Comparison of ENCODE assay signal across 14 mouse cellular contexts in genomic region chr6:145445380-145445779, GRCm38 (mm10).
DNase-seq lines count a peak whose midpoint lies in the region; ATAC-seq and TF ChIP-seq lines count a peak whose summit lies in the region.
"Had no signal": no experiment of that assay in that cellular context is flagged by ENCODE, and none has a peak within 500 bp of the region (broad histone marks: within the 10 kb centered on the region; RNA-seq: fewer than 3 reads in every experiment).

No protein-coding gene starts in this region.

- H3K4me2 ChIP-seq in forebrain, embryonic 14.5 days (ENCODE audit: low read length) = no peak overlapping the region
- no peak overlapping the region for H3K4me2 ChIP-seq in forebrain, embryonic 15.5 days (replicated peaks)
- no peak overlapping the region for H3K4me2 ChIP-seq in heart, postnatal 0 days (ENCODE audit: low read depth, low read length)
- no peak overlapping the region for H3K4me2 ChIP-seq in lung, embryonic 14.5 days
- H3K4me2 ChIP-seq in stomach, embryonic 15.5 days = no peak overlapping the region
- H3K4me2 ChIP-seq: forebrain, embryonic 13.5 days had no signal

- H3K36me3 ChIP-seq in forebrain, embryonic 14.5 days (ENCODE audit: control insufficient read depth, insufficient read depth, low read length) = no peaks in the 10 kb centered on the region
- no peaks in the 10 kb centered on the region for H3K36me3 ChIP-seq in forebrain, embryonic 15.5 days
- no peaks in the 10 kb centered on the region for H3K36me3 ChIP-seq in heart, postnatal 0 days (replicated peaks; ENCODE audit: control insufficient read depth, insufficient read depth, low read length)
- H3K36me3 ChIP-seq in lung, embryonic 14.5 days (ENCODE audit: insufficient read depth) = no peaks in the 10 kb centered on the region
- no peaks in the 10 kb centered on the region for H3K36me3 ChIP-seq in stomach, embryonic 15.5 days

- 81% methylated on average over 4 of the region's 4 CpGs for WGBS in forebrain, embryonic 14.5 days
- 64% methylated on average over 4 of the region's 4 CpGs for WGBS in forebrain, embryonic 15.5 days
- WGBS in heart, postnatal 0 days = 65% methylated on average over 4 of the region's 4 CpGs
- WGBS in lung, embryonic 14.5 days = 58% methylated on average over 4 of the region's 4 CpGs
- WGBS in stomach, embryonic 15.5 days = 46% methylated on average over 4 of the region's 4 CpGs

- no peaks in the 10 kb centered on the region for H3K4me1 ChIP-seq in forebrain, embryonic 14.5 days (ENCODE audit: control insufficient read depth, insufficient read depth, low read length)
- peaks cover 11% of the 10 kb centered on the region for H3K4me1 ChIP-seq in forebrain, embryonic 15.5 days
- peaks cover 7% of the 10 kb centered on the region for H3K4me1 ChIP-seq in heart, postnatal 0 days (ENCODE audit: control insufficient read depth, insufficient read depth)
- H3K4me1 ChIP-seq in lung, embryonic 14.5 days (ENCODE audit: insufficient read depth) = peaks cover 5% of the 10 kb centered on the region; the same call in 1 of the 2 replicates
- peaks cover 6% of the 10 kb centered on the region for H3K4me1 ChIP-seq in stomach, embryonic 15.5 days
- H3K4me1 ChIP-seq: forebrain, embryonic 13.5 days had no signal

- no peaks in the 10 kb centered on the region for H3K9me3 ChIP-seq in forebrain, embryonic 14.5 days (replicated peaks; ENCODE audit: control insufficient read depth, low read length)
- H3K9me3 ChIP-seq in forebrain, embryonic 15.5 days = no peaks in the 10 kb centered on the region
- no peaks in the 10 kb centered on the region for H3K9me3 ChIP-seq in heart, postnatal 0 days (replicated peaks; ENCODE audit: control insufficient read depth, low read length)
- H3K9me3 ChIP-seq in lung, embryonic 14.5 days (ENCODE audit: low read depth, low read length) = no peaks in the 10 kb centered on the region
- H3K9me3 ChIP-seq in stomach, embryonic 15.5 days = no peaks in the 10 kb centered on the region
- H3K9me3 ChIP-seq: forebrain, embryonic 13.5 days had no signal

- no peaks in the 10 kb centered on the region for H3K27me3 ChIP-seq in forebrain, embryonic 14.5 days (replicated peaks; ENCODE audit: control insufficient read depth, insufficient read depth, low read length)
- no peaks in the 10 kb centered on the region for H3K27me3 ChIP-seq in forebrain, embryonic 15.5 days
- H3K27me3 ChIP-seq in heart, postnatal 0 days (ENCODE audit: control insufficient read depth, insufficient read depth, low read length) = no peaks in the 10 kb centered on the region
- H3K27me3 ChIP-seq in lung, embryonic 14.5 days (ENCODE audit: insufficient read depth, low read length) = no peaks in the 10 kb centered on the region
- H3K27me3 ChIP-seq in stomach, embryonic 15.5 days (replicated peaks) = no peaks in the 10 kb centered on the region
- H3K27me3 ChIP-seq: forebrain, embryonic 13.5 days had no signal

- intact Hi-C loops in heart, postnatal 36 days (cut with DNase I) = no loop called here

- H3K9ac ChIP-seq in forebrain, embryonic 14.5 days (ENCODE audit: low read length) = no peak overlapping the region
- H3K9ac ChIP-seq in forebrain, embryonic 15.5 days (replicated peaks) = no peak overlapping the region
- no peak overlapping the region for H3K9ac ChIP-seq in heart, postnatal 0 days (replicated peaks; ENCODE audit: low read depth, low read length)
- no peak overlapping the region for H3K9ac ChIP-seq in lung, embryonic 14.5 days
- no peak overlapping the region for H3K9ac ChIP-seq in stomach, embryonic 15.5 days
- H3K9ac ChIP-seq: forebrain, embryonic 13.5 days; liver, postnatal 0 days had no signal

- ATAC-seq in forebrain, embryonic 14.5 days = no peak
- ATAC-seq in forebrain, embryonic 15.5 days (replicated peaks) = no peak
- ATAC-seq in heart, postnatal 0 days (ENCODE audit: insufficient read depth, low read depth) = no peak
- no peak for ATAC-seq in lung, embryonic 14.5 days (ENCODE audit: insufficient read depth)
- no peak for ATAC-seq in stomach, embryonic 15.5 days (ENCODE audit: insufficient read depth, low FRiP score, low read depth)
- no peak for ATAC-seq in frontal cortex, adult (ENCODE audit: low TSS enrichment)
- ATAC-seq: forebrain, embryonic 13.5 days; hindbrain, postnatal 0 days; liver, postnatal 0 days had no signal

- peak; percentile 36 for DNase-seq in forebrain, embryonic 14.5 days (ENCODE audit: low spot score)
- no peak for DNase-seq in heart, postnatal 0 days (ENCODE audit: low spot score)
- DNase-seq in heart, postnatal 36 days = no peak
- DNase-seq in lung, embryonic 14.5 days = peak; percentile 38
- DNase-seq in lung, postnatal 10 days = no peak
- DNase-seq: cerebellum, adult 11-12 months; kidney, postnatal 25 days; liver, postnatal 0 days had no signal

- TF ChIP-seq CTCF in heart, postnatal 0 days (IDR thresholded peaks at IDR 0.05; ENCODE audit: low read depth) = no peak
- TF ChIP-seq CTCF in lung, embryonic 14.5 days (IDR thresholded peaks at IDR 0.05; ENCODE audit: low read depth) = no peak

- no peak for TF ChIP-seq EP300 in heart, postnatal 0 days (IDR thresholded peaks at IDR 0.05; ENCODE audit: low read depth)

- no peak overlapping the region for H3K27ac ChIP-seq in forebrain, embryonic 14.5 days (ENCODE audit: low read depth, low read length)
- H3K27ac ChIP-seq in forebrain, embryonic 15.5 days (replicated peaks) = no peak overlapping the region; the same call in 1 of the 2 replicates
- peak overlapping the region; percentile 61; the same call in 1 of the 2 replicates for H3K27ac ChIP-seq in heart, postnatal 0 days (ENCODE audit: low read depth)
- peak overlapping the region; percentile 16; the same call in 1 of the 2 replicates for H3K27ac ChIP-seq in lung, embryonic 14.5 days (ENCODE audit: low read depth)
- 0 out of 2 replicates have a peak overlapping the region, but pooled peaks have one; percentile 61 for H3K27ac ChIP-seq in stomach, embryonic 15.5 days
- H3K27ac ChIP-seq: forebrain, embryonic 13.5 days; hindbrain, postnatal 0 days had no signal

- no peak overlapping the region for H3K4me3 ChIP-seq in forebrain, embryonic 14.5 days (ENCODE audit: low read depth, low read length)
- no peak overlapping the region for H3K4me3 ChIP-seq in forebrain, embryonic 15.5 days
- H3K4me3 ChIP-seq in heart, postnatal 0 days (ENCODE audit: low read depth, low read length) = no peak overlapping the region
- no peak overlapping the region for H3K4me3 ChIP-seq in lung, embryonic 14.5 days (ENCODE audit: low read depth, low read length)
- no peak overlapping the region for H3K4me3 ChIP-seq in stomach, embryonic 15.5 days (replicated peaks)
- H3K4me3 ChIP-seq: forebrain, embryonic 13.5 days; myocyte had no signal

Comparison
In these comparisons a context has a peak if more than half of its experiments do, and no peak if none do; other contexts are left out.
1. DNase-seq: peak in forebrain, embryonic 14.5 days (single experiment) and lung, embryonic 14.5 days (single experiment); none in heart, postnatal 0 days (single experiment), heart, postnatal 36 days (0 of 2) and lung, postnatal 10 days (single experiment).
2. H3K27ac ChIP-seq: peak in heart, postnatal 0 days (single experiment), lung, embryonic 14.5 days (single experiment) and stomach, embryonic 15.5 days (single experiment); none in forebrain, embryonic 14.5 days (single experiment) and forebrain, embryonic 15.5 days (single experiment).